14 mouse cellular contexts compared by ENCODE assay signal in the genomic region with DNA sequence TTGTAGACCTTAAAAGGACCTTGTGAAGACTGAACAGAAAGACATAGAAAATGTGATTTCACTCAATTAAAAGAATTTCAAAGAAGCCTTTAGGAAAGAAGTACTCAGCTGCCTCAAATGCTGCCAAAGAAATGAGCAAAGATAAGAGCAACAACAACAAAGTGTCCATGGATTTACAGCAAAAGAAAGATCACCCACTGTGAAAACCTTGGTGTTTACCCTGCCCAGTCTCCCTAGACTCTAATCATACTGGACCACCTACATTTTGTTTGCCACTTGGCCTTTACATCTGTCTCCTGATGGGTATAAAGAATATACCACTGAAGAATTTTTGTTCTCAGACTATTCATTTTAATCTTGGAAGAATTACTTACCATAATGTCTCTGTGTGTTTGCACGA.
"Had no signal": no experiment of that assay in that cellular context is flagged by ENCODE, and none has a peak within 500 bp of the region (broad histone marks: within the 10 kb centered on the region; RNA-seq: fewer than 3 reads in every experiment).

No protein-coding gene starts in this region.

- H3K27me3 ChIP-seq: limb, embryonic 15.5 days; midbrain, embryonic 12.5 days; neural tube, embryonic 13.5 days had no signal

- H3K36me3 ChIP-seq: limb, embryonic 15.5 days; midbrain, embryonic 12.5 days; neural tube, embryonic 13.5 days had no signal

- H3K4me1 ChIP-seq: limb, embryonic 15.5 days; midbrain, embryonic 12.5 days had no signal

- ATAC-seq: intestine, postnatal 0 days; midbrain, embryonic 16.5 days had no signal

- H3K4me2 ChIP-seq: limb, embryonic 15.5 days; midbrain, embryonic 12.5 days; neural tube, embryonic 13.5 days had no signal

- H3K9me3 ChIP-seq: limb, embryonic 15.5 days; midbrain, embryonic 12.5 days; neural tube, embryonic 13.5 days had no signal

- H3K4me3 ChIP-seq: limb, embryonic 15.5 days; midbrain, embryonic 12.5 days; neural tube, embryonic 13.5 days had no signal

- H3K9ac ChIP-seq: limb, embryonic 15.5 days; midbrain, embryonic 12.5 days; neural tube, embryonic 13.5 days had no signal

- H3K27ac ChIP-seq: limb, embryonic 15.5 days; midbrain, embryonic 12.5 days; neural tube, embryonic 13.5 days had no signal

- DNase-seq: kidney, adult 8-10 months; kidney, postnatal 25 days; layer of hippocampus, adult 9-11 months; layer of hippocampus, postnatal 36 days; lung, postnatal 10 days; retina, postnatal 1 day; right cerebral cortex, postnatal 4 days; spleen, adult 18-20 months; thymus, postnatal 4 days had no signal
